Mouse (Mus musculus): ENCODE measurements at regions not wholly inside any gene's neighbourhood (a gene's known extent, or its start where the extent isn't known, plus 50 kb on each side); places are given as distances from the start of the nearest gene placed in this dataset.

GRCm38 (mm10) chr10:27995035-27995399 is 79.6 kb upstream of the Ptprk start:
- DNase-seq (ENCODE audit: low spot score), result no peak

DNA sequence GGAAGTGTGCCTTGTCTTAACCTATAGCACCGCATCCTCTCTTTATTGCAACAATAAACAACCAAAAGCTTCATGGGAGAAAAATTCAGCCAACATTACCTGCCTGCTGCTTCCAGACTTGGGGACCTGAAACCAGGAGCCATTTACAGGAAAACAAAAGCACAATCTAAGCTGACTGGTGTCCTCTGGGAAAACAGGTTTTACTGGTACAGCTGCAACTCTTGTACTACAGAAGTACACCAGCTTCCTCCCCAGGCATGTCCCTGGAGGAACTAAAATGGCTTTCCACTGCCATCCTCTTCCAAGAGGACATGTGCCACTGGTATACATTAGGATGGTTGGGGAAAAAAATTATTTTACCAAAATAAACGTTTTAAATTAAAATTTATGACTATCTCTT is 63.9 kb upstream of the Ptprk start:
- no peak for DNase-seq (ENCODE audit: low spot score)

DNA sequence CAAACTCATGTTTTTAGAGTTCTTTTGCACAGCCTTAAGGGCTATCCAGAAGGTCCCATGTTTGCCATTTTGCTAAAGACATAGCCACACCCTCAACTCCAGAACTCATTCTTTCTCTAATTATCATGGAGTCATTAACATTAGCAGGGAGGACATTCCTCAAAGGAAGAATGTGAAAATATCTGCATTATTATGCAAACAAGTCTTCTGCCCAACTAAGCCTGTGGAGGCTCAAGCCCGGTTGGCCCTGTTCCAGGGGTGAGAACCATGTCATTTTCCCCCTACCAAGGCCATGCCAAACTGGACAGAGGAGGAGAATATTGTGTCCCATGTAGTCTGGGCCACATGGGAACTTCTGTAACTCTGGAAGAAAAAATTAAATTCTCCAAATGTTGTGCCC is 62.5 kb upstream of the Ptprk start:
- no peak for DNase-seq (ENCODE audit: low spot score)

GRCm38 (mm10) chr10:28013401-28013800 is 61.2 kb upstream of the Ptprk start:
- no peak for DNase-seq (ENCODE audit: low spot score)

GRCm38 (mm10) chr10:28014306-28014825 is 60.3 kb upstream of the Ptprk start:
- no peak for DNase-seq (ENCODE audit: low spot score)
